Mouse (Mus musculus) heart, embryonic 13.5 days (tissue): ENCODE measurements around the gene Apex1. TPM values are rescaled to one million over a fixed set of nuclear protein-coding genes. Genes with fewer than 3 reads are reported as not detected.
A peak's percentile ranks its signal among the peaks of the same experiment; 100 is the strongest.

Source experiments
- ATAC-seq: fragments of 200-750 bp; cut with Nextera tagmentation; 2 replicates; pipeline ENCODE4 v1.8.0; 2017; ENCODE audit warnings: moderate TSS enrichment; ENCODE audit not compliant: insufficient number of reproducible peaks, low FRiP score, low TSS enrichment; ENCODE audit errors: extremely low read depth
- H3K27ac ChIP-seq: fragments of 300-500 bp; sonication (generic); replicated peaks from 2 replicates; pipeline ENCODE4 v1.5.1; 2015; ENCODE audit warnings: moderate library complexity, mild to moderate bottlenecking, inconsistent platforms
- H3K27me3 ChIP-seq: fragments of 300-500 bp; sonication (generic); replicated peaks from 2 replicates; pipeline ENCODE4 v1.6.1; 2015; ENCODE audit warnings: mild to moderate bottlenecking, inconsistent platforms
- H3K36me3 ChIP-seq: fragments of 300-500 bp; sonication (generic); 2 replicates; pipeline ENCODE4 v1.6.1; 2015; ENCODE audit warnings: mild to moderate bottlenecking, inconsistent platforms
- H3K4me1 ChIP-seq: fragments of 300-500 bp; sonication (generic); 2 replicates; pipeline ENCODE4 v1.6.1; 2015; ENCODE audit warnings: inconsistent platforms
- H3K4me2 ChIP-seq: fragments of 300-500 bp; sonication (generic); 2 replicates; pipeline ENCODE4 v1.6.1; 2015; ENCODE audit warnings: inconsistent platforms, mild to moderate bottlenecking, moderate library complexity
- H3K4me3 ChIP-seq: fragments of 300-500 bp; sonication (generic); 2 replicates; pipeline ENCODE4 v1.5.1; 2015; ENCODE audit warnings: moderate library complexity, mild to moderate bottlenecking, inconsistent platforms
- H3K9ac ChIP-seq: fragments of 300-500 bp; sonication (generic); 2 replicates; pipeline ENCODE4 v1.6.1; 2015; ENCODE audit warnings: inconsistent platforms, mild to moderate bottlenecking, moderate library complexity
- H3K9me3 ChIP-seq: fragments of 300-500 bp; sonication (generic); 2 replicates; pipeline ENCODE4 v1.6.1; 2016; ENCODE audit warnings: inconsistent platforms
- WGBS: fragments of 180-500 bp; shearing (Covaris S2); methylation state at CpG from one replicate; pipeline ENCODE4 v1.1.7; 2015; ENCODE audit warnings: mixed read lengths; 5-methylcytosine and 5-hydroxymethylcytosine counted together
- polyA plus RNA-seq: library from polyadenylated mRNA; unstranded; fragments of >200 nt; fragmentation: Nextera tagmentation; extraction: Ambion mirVana; gene quantifications from 2 replicates; pipeline ENCODE4 v1.2.1, GENCODE M21; 2015

The Apex1 gene
- 148 TPM in 2 replicates for polyA plus RNA-seq

DNA sequence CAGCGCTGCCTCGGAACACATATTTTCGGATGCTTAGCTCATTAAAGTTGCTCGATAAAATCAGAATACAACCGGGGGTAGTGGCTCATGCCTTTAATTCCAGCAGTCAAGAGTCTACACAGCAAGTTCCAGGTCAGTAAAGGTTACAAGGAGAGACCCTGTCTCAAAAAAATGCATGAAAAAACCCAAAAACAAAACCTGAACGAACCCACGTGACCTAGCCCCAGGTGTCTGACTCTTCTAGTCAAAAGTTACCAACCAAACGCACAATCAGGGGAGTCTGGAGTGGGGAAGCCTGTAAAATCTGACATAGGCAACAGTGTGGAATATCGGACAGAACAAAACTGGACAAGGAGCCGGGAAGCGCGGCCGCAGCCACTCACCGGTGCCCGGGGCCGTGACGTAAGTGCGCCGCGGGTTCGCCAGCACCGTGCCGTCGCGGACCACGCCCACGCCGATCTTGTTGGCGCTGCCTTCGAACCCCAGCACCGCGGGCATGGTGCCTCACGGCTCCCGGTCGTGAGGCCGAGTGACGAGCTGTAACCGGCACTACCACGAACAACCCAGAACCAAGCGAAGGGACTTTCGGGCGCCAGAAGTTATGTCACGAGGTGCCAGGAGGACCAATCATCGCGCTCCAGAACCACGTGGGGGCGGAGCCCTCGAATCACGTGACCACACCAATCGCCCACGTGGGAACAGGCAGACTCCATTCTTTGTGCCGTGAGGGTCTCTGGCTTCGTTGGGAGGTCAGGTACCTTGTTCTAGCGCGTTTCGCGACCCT lies at the start of gene Apex1, which contains the start of gene Osgep:
Apex1 (plus strand) TSS at position 688 of the 784 bp plus-strand sequence.
Osgep (minus strand) TSS at position 613 of the 784 bp plus-strand sequence.
- Histone ChIP-seq H3K36me3 (peaks cover 51% of the 10 kb centered on the region), H3K4me3 (peak within 1 kb of the TSS; percentile 93), H3K9me3 (no peaks in the 10 kb centered on the region), H3K9ac (peak within 1 kb of the TSS; percentile 92), H3K4me2 (peak within 1 kb of the TSS; percentile 78), H3K4me1 (peaks cover 27% of the 10 kb centered on the region), H3K27ac (peak within 1 kb of the TSS; percentile 94), H3K27me3 (no peaks in the 10 kb centered on the region)
- WGBS: under 1% methylated on average over 57 of the region's 57 CpGs
- peak; percentile 93 for ATAC-seq

DNA sequence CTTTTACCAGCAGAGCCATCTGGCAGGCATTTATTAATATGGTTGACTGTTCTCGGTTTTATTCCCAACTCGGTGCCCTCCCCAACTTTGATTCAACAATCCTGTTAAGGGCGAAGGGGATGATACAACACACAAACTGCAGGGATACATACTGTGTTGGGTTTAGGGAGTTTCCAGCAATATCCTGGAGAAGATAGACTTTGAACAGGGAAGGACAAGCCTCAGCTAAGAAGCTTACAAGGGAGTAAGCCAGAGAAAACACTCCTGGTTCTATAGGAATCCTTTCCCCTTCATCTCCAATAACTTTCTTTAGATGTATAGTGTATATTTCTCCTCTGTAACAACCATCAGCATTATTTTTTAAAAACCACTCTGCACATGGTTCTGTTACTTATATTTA lies 49.6 kb upstream of the Apex1 start:
- no peak for ATAC-seq
- H3K4me3 ChIP-seq: no peak overlapping the region
- 76% methylated on average over 3 of the region's 3 CpGs for WGBS

DNA sequence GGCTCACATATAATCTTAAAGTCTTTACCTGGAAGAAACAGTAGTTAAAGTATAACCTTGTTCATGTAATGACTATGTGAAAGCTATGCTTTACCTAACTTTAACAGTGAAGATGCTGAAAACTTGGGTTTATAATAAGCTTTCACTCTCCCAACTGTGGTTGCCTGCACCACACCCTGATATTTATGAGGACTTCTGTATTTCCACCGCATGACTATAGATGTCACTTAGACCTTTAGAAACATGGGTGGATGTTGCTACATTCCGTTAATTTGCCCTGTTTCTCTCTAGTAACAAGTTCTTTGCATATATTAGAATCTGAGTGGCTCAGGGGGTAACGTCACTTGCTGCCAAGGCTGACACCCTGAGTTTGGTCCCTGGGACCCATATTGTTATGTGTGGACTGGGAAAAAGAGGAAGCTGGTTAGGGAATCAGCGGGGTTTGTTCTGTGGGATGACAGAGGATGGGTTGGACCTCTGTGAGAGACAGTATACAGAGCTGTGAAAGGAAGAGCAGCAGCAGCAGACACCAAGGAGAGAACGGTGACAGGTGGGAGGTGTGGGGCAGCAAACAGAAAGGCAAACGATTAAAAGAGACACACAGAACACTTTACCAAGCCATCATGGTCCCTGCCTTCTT lies 49.1 kb upstream of the Apex1 start:
- WGBS: 74% methylated on average over 6 of the region's 6 CpGs
- Histone ChIP-seq H3K9ac (no peak overlapping the region), H3K4me2 (no peak overlapping the region)

More for the DNA sequence above, 49.6 kb upstream of the Apex1 start:
- 0 out of 2 replicates have a peak, but pooled peaks cover 4% of the 10 kb centered on the region for H3K4me1 ChIP-seq
- H3K4me2 ChIP-seq: no peak overlapping the region
- H3K9me3 ChIP-seq: no peaks in the 10 kb centered on the region
- no peaks in the 10 kb centered on the region for H3K27me3 ChIP-seq
- H3K9ac ChIP-seq: no peak overlapping the region
- H3K36me3 ChIP-seq: peaks cover 3% of the 10 kb centered on the region; the same call in 1 of the 2 replicates
- no peak overlapping the region for H3K27ac ChIP-seq

DNA sequence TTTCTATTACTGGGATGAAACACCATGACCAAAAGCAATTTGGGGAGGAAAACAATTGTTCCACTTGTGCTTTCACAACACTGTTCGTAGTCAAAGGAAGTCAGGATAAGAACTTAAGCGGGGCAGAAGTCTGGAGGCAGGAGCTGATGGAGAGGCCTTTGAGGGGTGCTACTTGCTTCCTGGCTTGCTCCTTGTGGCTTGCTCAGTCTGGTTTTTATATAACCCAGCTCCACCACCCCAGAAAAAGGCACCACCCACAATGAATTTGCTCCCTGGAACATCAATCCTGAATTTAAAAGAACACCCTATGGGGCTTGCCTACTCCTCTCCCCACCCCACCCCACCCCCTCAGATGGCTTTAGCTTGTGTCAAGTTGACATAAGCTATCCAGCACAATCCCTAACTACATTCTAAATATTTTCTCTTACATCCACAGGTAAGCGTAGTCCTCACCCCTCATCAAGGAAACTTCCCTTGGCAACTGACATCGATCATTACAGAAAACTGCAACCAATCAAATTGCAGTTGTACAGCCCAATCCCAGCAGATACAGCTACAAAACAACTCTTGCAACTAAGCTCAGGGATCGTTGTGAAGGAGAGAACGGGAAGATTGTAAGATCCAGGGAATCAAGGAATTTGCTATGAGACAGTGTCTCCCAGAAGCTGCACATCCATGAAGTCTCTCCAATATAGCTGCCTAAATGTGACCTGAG lies 48.4 kb upstream of the Apex1 start:
- no peak for ATAC-seq
- no peaks in the 10 kb centered on the region for H3K4me1 ChIP-seq
- H3K9ac ChIP-seq: no peak overlapping the region
- H3K27ac ChIP-seq: no peak overlapping the region
- no peaks in the 10 kb centered on the region for H3K9me3 ChIP-seq
- 75% methylated on average over 6 of the region's 6 CpGs for WGBS
- no peak overlapping the region for H3K4me3 ChIP-seq
- H3K27me3 ChIP-seq: no peaks in the 10 kb centered on the region
- H3K4me2 ChIP-seq: no peak overlapping the region
- H3K36me3 ChIP-seq: peaks cover 3% of the 10 kb centered on the region; the same call in 1 of the 2 replicates

More for the DNA sequence above, 49.1 kb upstream of the Apex1 start:
- no peak overlapping the region for H3K27ac ChIP-seq
- no peak for ATAC-seq
- 0 out of 2 replicates have a peak, but pooled peaks cover 2% of the 10 kb centered on the region for H3K4me1 ChIP-seq
- H3K36me3 ChIP-seq: peaks cover 3% of the 10 kb centered on the region; the same call in 1 of the 2 replicates
- H3K27me3 ChIP-seq: no peaks in the 10 kb centered on the region
- no peaks in the 10 kb centered on the region for H3K9me3 ChIP-seq
- H3K4me3 ChIP-seq: no peak overlapping the region

DNA sequence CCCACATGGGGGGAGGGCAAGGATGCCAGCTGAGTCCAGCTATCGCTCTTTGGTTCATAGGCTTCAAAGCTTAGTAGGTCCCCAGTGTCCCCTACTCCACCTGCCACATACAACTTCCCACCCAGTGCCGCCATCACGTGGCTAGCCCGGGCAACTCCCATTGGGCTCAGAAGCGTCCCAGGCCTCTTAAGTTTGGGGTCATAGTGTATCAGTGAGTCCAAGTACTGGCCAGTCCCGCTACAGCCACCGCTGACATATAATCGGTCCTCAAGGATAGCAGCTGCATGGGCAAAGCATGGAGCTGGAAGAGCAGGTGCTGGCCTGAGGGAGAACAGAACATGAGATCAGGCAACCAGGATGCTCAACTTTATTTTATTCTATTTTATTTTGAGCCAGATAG lies 33.1 kb upstream of the Apex1 start:
- Histone ChIP-seq H3K27ac (no peak overlapping the region), H3K4me1 (peaks cover 12% of the 10 kb centered on the region), H3K36me3 (no peaks in the 10 kb centered on the region), H3K27me3 (peaks cover 16% of the 10 kb centered on the region), H3K4me2 (no peak overlapping the region), H3K9ac (no peak overlapping the region), H3K9me3 (no peaks in the 10 kb centered on the region), H3K4me3 (no peak overlapping the region)
- WGBS: 85% methylated on average over 8 of the region's 8 CpGs
- no peak for ATAC-seq

DNA sequence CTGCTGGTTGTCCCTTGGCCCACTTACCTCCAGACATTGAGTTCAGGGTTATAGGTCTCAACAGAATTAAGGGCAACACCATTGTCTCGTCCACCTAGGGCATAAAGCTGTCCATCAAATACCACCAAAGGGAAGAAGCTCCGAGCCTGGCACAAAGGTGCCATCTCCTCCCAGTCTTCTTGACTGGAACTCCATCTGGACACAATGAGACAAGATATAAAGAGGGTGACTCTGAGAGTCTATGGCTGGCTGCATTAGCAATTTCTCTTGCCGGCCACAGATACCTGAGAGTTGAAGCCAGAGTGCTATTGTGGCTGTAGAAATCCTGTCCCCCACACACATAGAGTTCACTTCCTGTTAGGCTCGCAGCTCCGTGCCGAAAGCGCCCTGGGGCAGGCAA lies 32.7 kb upstream of the Apex1 start:
- Histone ChIP-seq H3K9ac (no peak overlapping the region), H3K27me3 (peaks cover 21% of the 10 kb centered on the region), H3K4me1 (peaks cover 17% of the 10 kb centered on the region), H3K36me3 (no peaks in the 10 kb centered on the region), H3K4me2 (no peak overlapping the region), H3K27ac (no peak overlapping the region), H3K9me3 (no peaks in the 10 kb centered on the region), H3K4me3 (no peak overlapping the region)
- WGBS: 77% methylated on average over 7 of the region's 7 CpGs
- no peak for ATAC-seq

GRCm38 (mm10) chr14:50892541-50893459 lies 32.0 kb upstream of the Apex1 start:
- 71% methylated on average over 22 of the region's 22 CpGs for WGBS
- H3K27me3 ChIP-seq: peaks cover 28% of the 10 kb centered on the region
- H3K36me3 ChIP-seq: no peaks in the 10 kb centered on the region
- no peak for ATAC-seq
- H3K4me1 ChIP-seq: peaks cover 23% of the 10 kb centered on the region
- no peak overlapping the region for H3K4me3 ChIP-seq
- no peak overlapping the region for H3K4me2 ChIP-seq
- H3K27ac ChIP-seq: no peak overlapping the region
- H3K9me3 ChIP-seq: no peaks in the 10 kb centered on the region
- no peak overlapping the region for H3K9ac ChIP-seq

DNA sequence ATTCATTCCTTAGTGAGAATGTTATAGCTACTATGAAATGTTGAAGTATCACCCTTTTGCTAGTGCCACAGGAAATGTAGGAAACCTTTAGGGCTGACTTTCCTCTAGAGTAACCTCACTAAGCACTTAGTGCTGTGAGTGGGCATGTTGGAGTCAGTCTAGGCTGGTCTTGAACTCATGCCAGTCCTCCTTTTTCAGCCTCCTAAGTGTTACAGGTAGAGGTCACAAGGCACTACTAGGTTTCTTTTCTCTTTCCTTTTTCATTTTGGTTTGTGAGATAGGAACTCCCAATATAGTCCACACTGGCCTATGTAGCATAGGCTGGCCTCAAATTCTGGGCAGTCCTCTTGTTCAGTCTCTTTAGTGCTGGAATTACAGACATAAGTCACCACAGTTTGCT lies 29.4 kb upstream of the Apex1 start:
- no peak for ATAC-seq
- no peak overlapping the region for H3K4me3 ChIP-seq
- H3K27ac ChIP-seq: no peak overlapping the region
- no peaks in the 10 kb centered on the region for H3K36me3 ChIP-seq
- no peaks in the 10 kb centered on the region for H3K9me3 ChIP-seq
- no peak overlapping the region for H3K4me2 ChIP-seq
- peaks cover 23% of the 10 kb centered on the region for H3K4me1 ChIP-seq
- no peak overlapping the region for H3K9ac ChIP-seq
- peaks cover 30% of the 10 kb centered on the region for H3K27me3 ChIP-seq

DNA sequence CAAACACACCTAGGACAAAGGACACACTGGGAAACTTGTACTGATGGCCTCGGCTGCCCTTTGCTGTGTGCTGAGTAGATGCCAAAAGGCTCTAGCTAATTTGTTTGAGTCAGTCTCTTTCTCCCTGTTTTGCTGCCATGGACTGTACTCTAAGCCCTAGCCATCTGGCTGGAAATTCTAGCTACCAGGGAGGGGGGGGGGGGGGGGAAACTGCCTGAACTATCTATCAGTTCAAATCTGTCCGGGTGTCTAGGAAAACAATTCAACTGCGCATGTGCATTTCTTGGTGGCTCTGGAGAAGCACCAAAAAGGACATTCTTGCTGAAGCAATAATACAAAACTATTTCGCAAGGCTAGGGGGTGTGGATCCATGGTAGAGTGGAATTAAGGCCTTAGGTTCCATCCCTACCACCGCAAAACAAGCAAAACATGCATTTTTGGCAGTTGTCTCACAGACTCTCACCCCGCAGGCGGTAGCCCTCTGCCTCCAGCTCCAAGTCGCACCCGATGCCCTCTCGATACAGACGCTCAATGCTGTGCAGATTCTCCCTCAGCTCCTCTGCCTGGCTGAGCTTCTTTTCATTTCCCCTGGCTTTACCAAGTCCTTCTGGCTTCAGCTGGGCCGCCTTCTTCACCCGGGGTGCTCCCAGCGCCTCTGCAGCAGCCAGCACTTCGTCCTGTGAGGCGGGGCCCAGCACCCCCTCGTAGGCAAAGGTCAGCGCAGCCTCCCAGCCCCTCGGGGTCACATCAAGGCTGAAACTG lies 28.6 kb upstream of the Apex1 start:
- no peak for ATAC-seq
- Histone ChIP-seq H3K27ac (no peak overlapping the region), H3K4me3 (peak overlapping the region; percentile 55)

DNA sequence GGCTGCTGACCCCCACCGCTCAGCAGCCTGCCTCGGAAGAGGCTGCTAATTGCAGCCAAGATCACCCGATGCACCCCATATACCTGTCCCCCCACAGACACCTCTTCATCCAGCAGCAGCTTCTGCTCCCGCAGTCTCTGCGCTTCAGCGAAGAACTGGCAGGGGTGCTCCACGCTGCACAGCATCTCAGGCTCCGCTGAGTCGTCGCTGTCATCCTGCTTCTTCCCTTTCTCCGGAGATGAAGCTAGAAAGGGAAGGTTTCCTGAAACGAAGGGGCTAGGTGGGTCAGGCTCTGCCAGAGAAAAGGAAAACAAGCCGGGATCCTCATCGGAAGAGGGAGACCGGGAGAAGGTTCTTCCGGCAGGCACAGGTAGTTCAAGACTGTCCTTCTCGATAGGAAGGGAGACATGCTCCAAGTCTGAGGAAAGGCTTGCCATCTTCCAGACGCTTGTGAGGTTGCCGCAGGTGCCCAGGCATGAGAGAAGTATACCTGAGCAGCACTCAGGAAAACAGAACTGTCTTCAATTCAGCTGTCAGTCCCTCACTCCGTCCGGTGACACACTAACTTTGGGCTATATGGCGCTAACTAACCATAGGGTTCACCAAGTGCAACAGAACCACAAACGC lies 27.9 kb upstream of the Apex1 start:
- H3K4me1 ChIP-seq: peaks cover 23% of the 10 kb centered on the region
- H3K27me3 ChIP-seq: peaks cover 30% of the 10 kb centered on the region
- H3K9me3 ChIP-seq: no peaks in the 10 kb centered on the region
- H3K4me2 ChIP-seq: peak overlapping the region; percentile 92
- 12% methylated on average over 23 of the region's 23 CpGs for WGBS
- no peak for ATAC-seq
- H3K27ac ChIP-seq: no peak overlapping the region
- peak overlapping the region; percentile 79 for H3K9ac ChIP-seq
- peak overlapping the region; percentile 55 for H3K4me3 ChIP-seq
- H3K36me3 ChIP-seq: no peaks in the 10 kb centered on the region

More for the DNA sequence above, 28.6 kb upstream of the Apex1 start:
- H3K4me1 ChIP-seq: peaks cover 23% of the 10 kb centered on the region
- H3K9me3 ChIP-seq: no peaks in the 10 kb centered on the region
- 15% methylated on average over 19 of the region's 19 CpGs for WGBS
- no peaks in the 10 kb centered on the region for H3K36me3 ChIP-seq
- peaks cover 30% of the 10 kb centered on the region for H3K27me3 ChIP-seq
- H3K4me2 ChIP-seq: peak overlapping the region; percentile 92
- peak overlapping the region; percentile 79 for H3K9ac ChIP-seq
